Mouse (Mus musculus) limb, embryonic 15.5 days (tissue): ENCODE data around the gene Plk1. TPM values are rescaled to one million over a fixed set of nuclear protein-coding genes. Genes with fewer than 3 reads are reported as not detected.

Experiments
- ATAC-seq: fragments of 200-750 bp; cut with Nextera tagmentation; 2 replicates; pipeline ENCODE4 v1.8.0; 2017; ENCODE audit warnings: low read depth, moderate TSS enrichment; ENCODE audit not compliant: insufficient number of reproducible peaks, low FRiP score, low TSS enrichment
- H3K27ac ChIP-seq: fragments of 300-500 bp; sonication (generic); 2 replicates; pipeline ENCODE4 v1.5.1; 2015; ENCODE audit warnings: moderate library complexity, mild to moderate bottlenecking, inconsistent platforms
- H3K27me3 ChIP-seq: fragments of 300-500 bp; sonication (generic); 2 replicates; pipeline ENCODE4 v1.6.1; 2015; ENCODE audit warnings: inconsistent platforms
- H3K36me3 ChIP-seq: fragments of 300-500 bp; sonication (generic); 2 replicates; pipeline ENCODE4 v1.6.1; 2015; ENCODE audit warnings: inconsistent platforms
- H3K4me1 ChIP-seq: fragments of 300-500 bp; sonication (generic); 2 replicates; pipeline ENCODE4 v1.6.1; 2015; ENCODE audit warnings: inconsistent platforms
- H3K4me2 ChIP-seq: fragments of 300-500 bp; sonication (generic); 2 replicates; pipeline ENCODE4 v1.6.1; 2015; ENCODE audit warnings: mild to moderate bottlenecking, inconsistent platforms
- H3K4me3 ChIP-seq: fragments of 300-500 bp; sonication (generic); 2 replicates; pipeline ENCODE4 v1.5.1; 2015; ENCODE audit warnings: mild to moderate bottlenecking, inconsistent platforms
- H3K9ac ChIP-seq: fragments of 300-500 bp; sonication (generic); 2 replicates; pipeline ENCODE4 v1.6.1; 2015; ENCODE audit warnings: inconsistent platforms
- H3K9me3 ChIP-seq: fragments of 300-500 bp; sonication (generic); 2 replicates; pipeline ENCODE4 v1.6.1; 2016; ENCODE audit warnings: inconsistent platforms
- WGBS: fragments of 180-500 bp; shearing (Covaris S2); methylation state at CpG from one replicate; pipeline ENCODE4 v1.1.7; 2015; 5-methylcytosine and 5-hydroxymethylcytosine counted together
- polyA plus RNA-seq: library from polyadenylated mRNA; unstranded; fragments of >200 nt; fragmentation: Nextera tagmentation; extraction: Ambion mirVana; gene quantifications from 2 replicates; pipeline ENCODE4 v1.2.1, GENCODE M21; 2015

Gene Plk1
- polyA plus RNA-seq: 86.2 and 92.1 TPM in 2 replicates

- ATAC-seq: peak; percentile 90
- peaks cover 41% of the 10 kb centered on the region for H3K4me1 ChIP-seq
- no peaks in the 10 kb centered on the region for H3K27me3 ChIP-seq
- peaks cover 27% of the 10 kb centered on the region for H3K36me3 ChIP-seq
- H3K4me3 ChIP-seq: peak within 1 kb of the TSS; percentile 75
- under 1% methylated on average over 63 of the region's 63 CpGs for WGBS
- peak within 1 kb of the TSS; percentile 92 for H3K4me2 ChIP-seq
- H3K9me3 ChIP-seq: no peaks in the 10 kb centered on the region
- peak within 1 kb of the TSS; percentile 55 for H3K9ac ChIP-seq
- H3K27ac ChIP-seq: peak within 1 kb of the TSS; percentile 83
Observed at GRCm38 (mm10) chr7:122158915-122159902, at the start of gene Plk1. Gene Plk1 (plus strand): TSS chr7:122159439.

GRCm38 (mm10) chr7:122123518-122123917 lies 35.7 kb upstream of the Plk1 start:
- Histone ChIP-seq H3K36me3 (peaks cover 52% of the 10 kb centered on the region), H3K9ac (no peak overlapping the region), H3K27me3 (no peaks in the 10 kb centered on the region), H3K4me3 (no peak overlapping the region), H3K27ac (no peak overlapping the region), H3K9me3 (no peaks in the 10 kb centered on the region), H3K4me2 (no peak overlapping the region), H3K4me1 (no peaks in the 10 kb centered on the region)
- 84% methylated on average over 4 of the region's 4 CpGs for WGBS
- ATAC-seq: no peak

- Histone ChIP-seq H3K4me3 (no peak overlapping the region), H3K9me3 (no peaks in the 10 kb centered on the region), H3K9ac (no peak overlapping the region), H3K27ac (no peak overlapping the region), H3K27me3 (no peaks in the 10 kb centered on the region), H3K36me3 (peaks cover 45% of the 10 kb centered on the region), H3K4me1 (no peaks in the 10 kb centered on the region), H3K4me2 (no peak overlapping the region)
- 78% methylated on average over 8 of the region's 8 CpGs for WGBS
- ATAC-seq: no peak
Observed at GRCm38 (mm10) chr7:122125636-122126035, 33.6 kb upstream of the Plk1 start.

GRCm38 (mm10) chr7:122126946-122127345 lies 32.3 kb upstream of the Plk1 start:
- Histone ChIP-seq H3K4me1 (no peaks in the 10 kb centered on the region), H3K9ac (no peak overlapping the region), H3K36me3 (peaks cover 40% of the 10 kb centered on the region), H3K4me2 (no peak overlapping the region), H3K9me3 (no peaks in the 10 kb centered on the region), H3K27ac (no peak overlapping the region), H3K27me3 (no peaks in the 10 kb centered on the region), H3K4me3 (no peak overlapping the region)
- 95% methylated on average over 11 of the region's 11 CpGs for WGBS
- no peak for ATAC-seq

- Histone ChIP-seq H3K9ac (peak overlapping the region; percentile 58; the same call in 1 of the 2 replicates), H3K36me3 (peaks cover 35% of the 10 kb centered on the region)
Observed at GRCm38 (mm10) chr7:122131834-122132233, 27.4 kb upstream of the Plk1 start.

GRCm38 (mm10) chr7:122132497-122133337 lies 26.5 kb upstream of the Plk1 start, which contains the start of the genes Palb2 and Dctn5:
Gene Palb2 (minus strand): TSS chr7:122132985.
Gene Dctn5 (plus strand): TSS chr7:122133041.
- ATAC-seq: peak; percentile 96
- peak within 1 kb of the TSS; percentile 80 for H3K27ac ChIP-seq
- peak within 1 kb of the TSS; percentile 78 for H3K9ac ChIP-seq
- no peaks in the 10 kb centered on the region for H3K9me3 ChIP-seq
- H3K4me1 ChIP-seq: peaks cover 9% of the 10 kb centered on the region
- peak within 1 kb of the TSS; percentile 79 for H3K4me2 ChIP-seq
- peak within 1 kb of the TSS; percentile 74 for H3K4me3 ChIP-seq
- WGBS: under 1% methylated on average over 54 of the region's 54 CpGs
- no peaks in the 10 kb centered on the region for H3K27me3 ChIP-seq
- peaks cover 34% of the 10 kb centered on the region for H3K36me3 ChIP-seq

More at GRCm38 (mm10) chr7:122131834-122132233, 27.4 kb upstream of the Plk1 start:
- Histone ChIP-seq H3K4me1 (peaks cover 9% of the 10 kb centered on the region), H3K4me3 (peak overlapping the region; percentile 74), H3K9me3 (no peaks in the 10 kb centered on the region), H3K27ac (no peak overlapping the region), H3K4me2 (peak overlapping the region; percentile 79; the same call in 1 of the 2 replicates), H3K27me3 (no peaks in the 10 kb centered on the region)
- ATAC-seq: no peak

GRCm38 (mm10) chr7:122133338-122133625 lies 26.0 kb upstream of the Plk1 start:
- WGBS: 18% methylated on average over 8 of the region's 8 CpGs
- no peak for ATAC-seq
- peaks cover 34% of the 10 kb centered on the region for H3K36me3 ChIP-seq
- H3K27ac ChIP-seq: peak overlapping the region; percentile 80; the same call in 1 of the 2 replicates
- H3K4me3 ChIP-seq: peak overlapping the region; percentile 74
- peak overlapping the region; percentile 78 for H3K9ac ChIP-seq
- peak overlapping the region; percentile 49 for H3K4me2 ChIP-seq
- H3K4me1 ChIP-seq: peaks cover 9% of the 10 kb centered on the region
- H3K9me3 ChIP-seq: no peaks in the 10 kb centered on the region
- H3K27me3 ChIP-seq: no peaks in the 10 kb centered on the region

GRCm38 (mm10) chr7:122135070-122135469 lies 24.2 kb upstream of the Plk1 start:
- no peak overlapping the region for H3K4me3 ChIP-seq
- no peak overlapping the region for H3K27ac ChIP-seq
- 75% methylated on average over 10 of the region's 10 CpGs for WGBS
- H3K36me3 ChIP-seq: peaks cover 50% of the 10 kb centered on the region
- no peaks in the 10 kb centered on the region for H3K27me3 ChIP-seq
- no peak for ATAC-seq
- peaks cover 9% of the 10 kb centered on the region for H3K4me1 ChIP-seq
- H3K9me3 ChIP-seq: no peaks in the 10 kb centered on the region
- H3K9ac ChIP-seq: no peak overlapping the region
- H3K4me2 ChIP-seq: no peak overlapping the region

- Histone ChIP-seq H3K4me1 (peaks cover 9% of the 10 kb centered on the region), H3K27ac (no peak overlapping the region), H3K9me3 (no peaks in the 10 kb centered on the region), H3K4me2 (no peak overlapping the region), H3K27me3 (no peaks in the 10 kb centered on the region), H3K9ac (no peak overlapping the region), H3K4me3 (no peak overlapping the region), H3K36me3 (peaks cover 70% of the 10 kb centered on the region)
- no peak for ATAC-seq
Observed at GRCm38 (mm10) chr7:122137071-122137470, 22.2 kb upstream of the Plk1 start.

- no peak overlapping the region for H3K4me3 ChIP-seq
- no peak overlapping the region for H3K9ac ChIP-seq
- no peak overlapping the region for H3K27ac ChIP-seq
- peaks cover 6% of the 10 kb centered on the region; the same call in 1 of the 2 replicates for H3K4me1 ChIP-seq
- H3K9me3 ChIP-seq: no peaks in the 10 kb centered on the region
- peaks cover 79% of the 10 kb centered on the region for H3K36me3 ChIP-seq
- 93% methylated on average over 5 of the region's 5 CpGs for WGBS
- no peaks in the 10 kb centered on the region for H3K27me3 ChIP-seq
- no peak overlapping the region for H3K4me2 ChIP-seq
- ATAC-seq: no peak
Observed at GRCm38 (mm10) chr7:122138190-122138589, 21.0 kb upstream of the Plk1 start.

GRCm38 (mm10) chr7:122140991-122141390 lies 18.2 kb upstream of the Plk1 start:
- Histone ChIP-seq H3K27me3 (no peaks in the 10 kb centered on the region), H3K9me3 (no peaks in the 10 kb centered on the region), H3K27ac (no peak overlapping the region), H3K9ac (no peak overlapping the region), H3K4me3 (no peak overlapping the region), H3K36me3 (peaks cover 94% of the 10 kb centered on the region), H3K4me1 (no peaks in the 10 kb centered on the region), H3K4me2 (no peak overlapping the region)
- ATAC-seq: no peak

- Histone ChIP-seq H3K27ac (no peak overlapping the region), H3K9ac (no peak overlapping the region), H3K4me3 (no peak overlapping the region), H3K4me1 (no peaks in the 10 kb centered on the region), H3K27me3 (no peaks in the 10 kb centered on the region), H3K9me3 (no peaks in the 10 kb centered on the region), H3K36me3 (peaks cover 25% of the 10 kb centered on the region), H3K4me2 (no peak overlapping the region)
- no peak for ATAC-seq
- 83% methylated on average over 4 of the region's 4 CpGs for WGBS
Observed at GRCm38 (mm10) chr7:122152473-122152872, 6.8 kb upstream of the Plk1 start.
